Mouse (Mus musculus) intestine, postnatal 0 days (tissue): ENCODE measurements around the gene Hist1h4k. TPM values are rescaled to one million over a fixed set of nuclear protein-coding genes. Genes with fewer than 3 reads are reported as not detected.
"Not testable (repeated sequence)": the region's sequence is repeated elsewhere in the genome, so short reads cannot be mapped to it uniquely, and the experiment has no call there.

Experiments
- ATAC-seq: fragments of 200-750 bp; cut with Nextera tagmentation; 2 replicates; pipeline ENCODE4 v1.8.0; 2017; ENCODE audit warnings: mild to moderate bottlenecking, moderate TSS enrichment, moderate library complexity
- H3K27ac ChIP-seq: fragments of 300-500 bp; sonication (generic); 2 replicates; pipeline ENCODE4 v1.5.1; 2014; ENCODE audit warnings: mild to moderate bottlenecking, low read depth, low read length, moderate library complexity
- H3K27me3 ChIP-seq: fragments of 300-500 bp; sonication (generic); replicated peaks from 2 replicates; pipeline ENCODE4 v1.6.1; 2014; ENCODE audit warnings: low read length, mixed read lengths; ENCODE audit not compliant: control insufficient read depth, insufficient read depth
- H3K36me3 ChIP-seq: fragments of 300-500 bp; sonication (generic); 2 replicates; pipeline ENCODE4 v1.6.1; 2014; ENCODE audit warnings: mild to moderate bottlenecking, moderate library complexity; ENCODE audit not compliant: control insufficient read depth, insufficient read depth
- H3K4me1 ChIP-seq: fragments of 300-500 bp; sonication (generic); replicated peaks from 2 replicates; pipeline ENCODE4 v1.6.1; 2014; ENCODE audit warnings: antibody characterized with exemption, low read length, mixed read lengths; ENCODE audit not compliant: control insufficient read depth, insufficient read depth
- H3K4me2 ChIP-seq: fragments of 300-500 bp; sonication (generic); replicated peaks from 2 replicates; pipeline ENCODE4 v1.6.1; 2014; ENCODE audit warnings: low read depth, mild to moderate bottlenecking, moderate library complexity
- H3K4me3 ChIP-seq: fragments of 300-500 bp; sonication (generic); 2 replicates; pipeline ENCODE4 v1.5.1; 2014; ENCODE audit warnings: low read depth, low read length
- H3K9ac ChIP-seq: fragments of 300-500 bp; sonication (generic); 2 replicates; pipeline ENCODE4 v1.6.1; 2014; ENCODE audit warnings: mild to moderate bottlenecking, low read depth, low read length
- H3K9me3 ChIP-seq: fragments of 300-500 bp; sonication (generic); 2 replicates; pipeline ENCODE4 v1.6.1; 2016; ENCODE audit warnings: mixed run types; ENCODE audit not compliant: control insufficient read depth
- CTCF ChIP-seq: sonication (generic); IDR thresholded peaks from 2 replicates; pipeline ENCODE4 v1.5.1; 2016; ENCODE audit warnings: low read depth, mild to moderate bottlenecking, control low read depth, antibody characterized with exemption, moderate library complexity
- WGBS: fragments of 180-500 bp; shearing (Covaris S2); extraction: QIAGEN DNeasy Blood & Tissue Kit; methylation state at CpG from one replicate; pipeline ENCODE4 v1.1.7; 2014; 5-methylcytosine and 5-hydroxymethylcytosine counted together
- polyA plus RNA-seq: library from polyadenylated mRNA; unstranded; fragments of >200 nt; fragmentation: Nextera tagmentation; extraction: Ambion mirVana; gene quantifications from 2 replicates; pipeline ENCODE4 v1.2.1, GENCODE M21; 2015

Hist1h4k gene
- polyA plus RNA-seq, 1 experiment from 2014 or later, result 2.1 TPM

DNA sequence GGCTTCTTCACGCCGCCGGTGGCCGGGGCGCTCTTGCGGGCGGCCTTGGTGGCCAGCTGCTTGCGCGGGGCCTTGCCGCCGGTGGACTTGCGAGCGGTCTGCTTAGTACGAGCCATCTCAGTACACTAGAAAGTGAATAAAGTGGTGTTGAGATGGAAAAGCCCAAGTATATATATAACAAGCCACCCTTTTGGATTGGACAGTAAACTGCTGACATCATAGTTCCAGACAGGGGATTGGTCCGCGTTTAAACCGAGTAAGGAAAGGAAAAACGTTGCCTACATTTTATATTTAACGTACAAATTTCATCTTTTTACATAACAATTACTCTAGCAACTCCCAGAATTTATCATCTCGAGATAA is 32.9 kb upstream of the Hist1h4k start, which contains the start of gene Hist1h3i:
Gene Hist1h3i, minus strand, starts transcription at position 116 of the 363 bp plus-strand sequence.
- Histone ChIP-seq H3K9me3 (no peaks in the 10 kb centered on the region), H3K9ac (peak within 1 kb of the TSS; percentile 45), H3K4me1 (peaks cover 14% of the 10 kb centered on the region; the same call in 1 of the 2 replicates), H3K27me3 (no peaks in the 10 kb centered on the region), H3K27ac (peak within 1 kb of the TSS; percentile 46), H3K4me2 (peak within 1 kb of the TSS; percentile 67), H3K36me3 (no peaks in the 10 kb centered on the region), H3K4me3 (peak within 1 kb of the TSS; percentile 34)
- WGBS, result 0% methylated on average over 13 of the region's 20 CpGs
- ATAC-seq, result peak; percentile 50
- no peak for TF ChIP-seq CTCF

DNA sequence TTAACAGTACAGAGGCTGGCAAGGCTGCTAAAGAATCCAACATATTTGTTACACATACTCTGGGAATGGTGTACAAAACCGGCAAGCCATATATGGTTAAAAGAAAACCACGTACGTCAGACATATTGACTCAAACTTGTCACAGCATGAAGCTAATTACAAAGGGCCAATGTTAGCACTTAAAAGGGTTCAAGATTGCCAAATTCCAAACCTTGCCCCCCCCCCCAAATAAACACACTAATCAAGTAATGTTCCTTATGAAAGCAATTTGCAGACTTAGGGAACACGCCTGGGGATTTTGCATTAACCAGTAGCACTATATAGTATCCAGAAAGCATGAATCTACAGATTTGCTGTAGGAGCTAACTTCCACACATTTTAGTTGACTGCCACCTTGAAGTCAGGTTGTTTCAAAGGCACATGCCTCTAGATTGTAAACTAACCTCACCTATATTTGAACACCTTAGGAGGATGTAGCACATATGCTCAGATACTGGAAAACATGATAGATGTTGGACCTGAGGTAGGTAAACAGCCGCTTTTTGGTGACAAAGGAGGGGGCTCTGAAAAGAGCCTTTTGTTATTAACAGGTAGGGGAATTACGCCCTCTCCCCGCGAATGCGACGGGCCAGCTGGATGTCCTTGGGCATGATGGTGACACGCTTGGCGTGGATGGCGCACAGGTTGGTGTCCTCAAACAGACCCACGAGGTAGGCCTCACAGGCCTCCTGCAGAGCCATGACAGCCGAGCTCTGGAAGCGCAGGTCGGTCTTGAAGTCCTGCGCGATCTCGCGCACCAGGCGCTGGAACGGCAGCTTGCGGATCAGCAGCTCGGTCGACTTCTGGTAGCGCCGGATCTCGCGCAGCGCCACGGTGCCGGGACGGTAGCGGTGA is 32.3 kb upstream of the Hist1h4k start:
- 2% methylated on average over 13 of the region's 35 CpGs for WGBS
- peak overlapping the region; percentile 67 for H3K4me2 ChIP-seq
- not testable (repeated sequence) for ATAC-seq, H3K9me3 ChIP-seq, H3K36me3 ChIP-seq, H3K27me3 ChIP-seq, H3K27ac ChIP-seq
- H3K9ac ChIP-seq, result peak overlapping the region; percentile 45
- peak overlapping the region; percentile 34 for H3K4me3 ChIP-seq
- H3K4me1 ChIP-seq, result peaks cover 14% of the 10 kb centered on the region; the same call in 1 of the 2 replicates

DNA sequence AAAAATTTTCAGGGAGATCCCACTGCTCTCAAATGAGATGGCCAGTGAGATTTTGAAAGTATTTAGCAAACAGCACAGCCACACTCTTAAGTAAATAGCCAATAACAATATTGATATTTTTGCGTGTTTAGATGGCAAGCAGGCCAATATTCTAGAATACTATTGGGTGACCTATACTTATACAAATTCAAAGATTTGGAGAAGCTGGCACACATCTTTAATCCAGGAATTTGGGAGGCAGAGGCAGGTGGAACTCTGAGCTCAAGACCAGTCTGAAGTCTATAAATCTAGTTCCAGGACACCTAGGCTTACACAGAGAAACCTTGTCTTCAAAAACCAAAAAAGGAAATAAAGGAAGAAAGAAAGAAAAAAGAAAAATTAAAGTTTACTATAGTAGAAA is 31.3 kb upstream of the Hist1h4k start:
- Histone ChIP-seq H3K4me1 (peaks cover 14% of the 10 kb centered on the region; the same call in 1 of the 2 replicates), H3K4me3 (no peak overlapping the region), H3K27ac (no peak overlapping the region), H3K4me2 (no peak overlapping the region), H3K9me3 (no peaks in the 10 kb centered on the region), H3K36me3 (no peaks in the 10 kb centered on the region), H3K9ac (no peak overlapping the region), H3K27me3 (no peaks in the 10 kb centered on the region)
- no peak for ATAC-seq
- WGBS, result 96% methylated on average over 1 of the region's 1 CpGs
- TF ChIP-seq CTCF, result no peak

DNA sequence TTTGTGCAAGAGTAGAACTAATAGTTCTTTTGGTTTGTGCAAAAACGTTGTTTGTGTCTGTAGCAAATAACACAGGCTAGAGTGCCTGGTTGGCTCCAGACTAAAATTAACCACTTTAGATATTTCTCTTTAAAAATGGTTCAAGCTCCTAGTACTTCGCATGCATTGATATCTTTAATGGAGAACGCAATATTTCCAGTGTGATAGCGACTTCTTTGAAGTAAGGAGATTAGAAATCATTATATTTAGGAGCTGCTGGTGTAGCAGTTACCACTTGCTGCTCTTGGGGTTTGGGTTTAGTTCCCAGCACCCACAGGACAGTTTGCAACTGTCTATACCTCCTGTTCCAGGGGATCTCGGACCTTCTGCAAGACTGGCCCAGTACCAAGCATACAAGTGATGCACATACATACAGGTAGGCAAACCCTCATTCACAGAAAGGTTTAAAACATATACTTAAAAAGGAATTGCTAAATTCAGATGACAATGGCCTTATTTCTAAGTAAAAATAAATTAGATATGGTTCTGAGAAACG is 30.8 kb upstream of the Hist1h4k start:
- Histone ChIP-seq H3K27me3 (no peaks in the 10 kb centered on the region), H3K9ac (peak overlapping the region; percentile 58; the same call in 1 of the 2 replicates), H3K27ac (no peak overlapping the region), H3K4me1 (peaks cover 12% of the 10 kb centered on the region; the same call in 1 of the 2 replicates), H3K4me2 (peak overlapping the region; percentile 91; the same call in 1 of the 2 replicates), H3K4me3 (peak overlapping the region; percentile 54; the same call in 1 of the 2 replicates), H3K36me3 (no peaks in the 10 kb centered on the region), H3K9me3 (no peaks in the 10 kb centered on the region)
- WGBS, result 46% methylated on average over 6 of the region's 6 CpGs
- no peak for TF ChIP-seq CTCF
- no peak for ATAC-seq

DNA sequence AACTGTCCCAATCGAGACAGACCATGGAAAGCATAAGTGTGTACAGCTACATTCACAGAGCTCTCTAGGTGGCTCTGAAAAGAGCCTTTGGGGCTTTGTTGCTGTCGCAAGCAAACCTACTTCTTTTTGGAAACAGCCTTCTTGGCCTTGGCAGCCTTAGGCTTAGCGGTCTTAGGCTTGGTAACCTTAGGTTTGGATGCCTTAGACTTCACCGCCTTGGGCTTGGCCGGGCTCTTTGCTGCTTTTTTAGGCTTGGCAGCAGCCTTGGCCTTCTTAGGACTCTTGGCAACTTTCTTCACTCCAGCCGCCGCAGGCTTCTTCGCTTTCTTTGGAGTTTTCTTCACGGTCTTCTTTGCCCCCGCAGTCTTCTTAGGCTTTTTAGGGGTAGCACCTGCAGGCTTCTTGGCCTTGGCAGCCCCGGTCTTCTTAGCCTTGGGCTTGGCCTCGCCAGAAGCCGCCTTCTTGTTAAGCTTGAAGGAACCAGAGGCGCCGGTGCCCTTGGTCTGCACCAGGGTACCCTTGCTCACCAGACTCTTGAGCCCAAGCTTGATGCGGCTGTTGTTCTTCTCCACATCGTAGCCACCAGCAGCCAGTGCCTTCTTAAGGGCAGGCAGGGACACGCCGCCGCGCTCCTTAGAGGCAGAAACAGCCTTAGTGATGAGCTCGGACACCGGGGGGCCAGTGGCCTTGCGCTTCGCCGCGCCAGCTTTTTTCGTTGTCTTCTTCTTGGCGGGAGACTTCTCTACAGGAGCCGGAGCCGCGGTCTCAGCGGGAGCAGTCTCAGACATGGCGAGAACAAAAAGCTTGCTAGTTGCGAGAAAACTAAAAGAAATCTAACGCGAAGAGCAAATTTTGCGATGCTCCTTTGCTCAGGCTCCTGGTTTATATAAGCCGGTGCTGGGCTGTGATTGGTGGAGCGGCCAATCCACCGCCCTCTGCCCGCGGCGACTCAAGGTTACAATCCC is 29.7 kb upstream of the Hist1h4k start, which contains the start of gene Hist1h1b:
Gene Hist1h1b, minus strand, starts transcription at position 859 of the 965 bp plus-strand sequence.
- H3K4me3 ChIP-seq, result peak within 1 kb of the TSS; percentile 54
- H3K4me1 ChIP-seq, result peaks cover 9% of the 10 kb centered on the region; the same call in 1 of the 2 replicates
- no peaks in the 10 kb centered on the region for H3K27me3 ChIP-seq
- no peak for TF ChIP-seq CTCF
- peak; percentile 25 for ATAC-seq
- H3K9ac ChIP-seq, result peak within 1 kb of the TSS; percentile 58
- no peaks in the 10 kb centered on the region for H3K9me3 ChIP-seq
- peak within 1 kb of the TSS; percentile 91 for H3K4me2 ChIP-seq
- no peaks in the 10 kb centered on the region for H3K36me3 ChIP-seq
- H3K27ac ChIP-seq, result peak within 1 kb of the TSS; percentile 69
- under 1% methylated on average over 44 of the region's 44 CpGs for WGBS
